Mouse (Mus musculus): ENCODE data around the gene Smim17.

- TF ChIP-seq CTCF (IDR thresholded peaks at IDR 0.05; ENCODE audit: borderline replicate concordance, control insufficient read depth, extremely low read depth, insufficient read depth, low read length, poor library complexity) = no peak
- TF ChIP-seq POLR2A (IDR thresholded peaks at IDR 0.05; ENCODE audit: control insufficient read depth, extremely low read depth, insufficient read depth, low read length, poor library complexity) = no peak
Observed at GRCm38 (mm10) chr7:6438388-6438787, 39.9 kb downstream of the Smim17 start, which contains the start of gene Olfr1344.
